Mouse (Mus musculus) regulatory T cell (primary cell): ENCODE measurements around the gene Zcchc24.

Source experiments
- in situ Hi-C: fragments of 300-600 bp; cut with MboI, MseI; formaldehyde crosslinking; loops from one replicate; pipeline ENCODE4 v1.15.1; 2025; ENCODE audit warnings: high pct_unique_total_duplicates

Zcchc24 gene

DNA sequence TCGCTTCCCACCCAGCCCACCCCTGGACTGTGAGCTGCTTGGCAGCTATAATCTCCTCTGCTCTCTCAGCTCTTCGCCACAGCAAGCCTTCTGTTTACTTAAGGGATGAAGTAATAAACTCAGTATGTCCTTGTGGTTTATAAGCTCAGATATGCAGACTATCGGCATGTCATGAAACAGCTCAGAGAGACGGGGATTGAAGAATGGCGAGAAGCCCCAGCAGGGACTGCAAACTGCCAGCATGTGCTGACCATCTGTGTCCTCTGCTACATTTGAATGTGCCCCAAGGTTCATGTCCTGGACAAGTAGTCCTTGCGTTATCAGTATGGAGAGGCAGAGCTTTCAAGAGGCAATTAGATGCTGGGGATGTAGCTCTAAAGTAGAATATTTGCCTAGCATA, 7.5 kb upstream of the Zcchc24 start:
- in situ Hi-C loops: no loop called here

DNA sequence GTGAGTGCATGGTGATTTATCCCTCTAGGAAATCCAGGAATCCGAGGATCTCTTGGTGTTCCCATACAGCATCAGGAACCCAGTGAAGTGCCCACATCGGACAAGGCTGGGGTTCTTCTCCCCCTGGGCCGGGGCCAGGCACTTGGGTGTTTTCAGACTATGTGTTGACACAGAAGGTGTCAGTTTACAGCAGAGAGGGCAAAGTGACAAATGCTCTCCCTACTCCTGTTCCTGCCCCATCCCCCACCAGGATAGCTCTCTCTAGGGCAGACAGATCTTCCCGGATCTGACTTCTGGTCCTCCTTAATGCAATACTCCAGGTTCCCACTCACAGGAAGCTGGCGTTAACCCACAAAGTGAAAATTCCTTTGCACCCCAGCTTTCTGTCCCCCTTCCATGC, 5.3 kb upstream of the Zcchc24 start:
- in situ Hi-C loops: no loop called here

- in situ Hi-C loops: no loop called here
Observed at GRCm38 (mm10) chr14:25773039-25773438, 4.2 kb upstream of the Zcchc24 start.

GRCm38 (mm10) chr14:25769626-25770306, 927 bp upstream of the Zcchc24 start:
- in situ Hi-C loops: no loop called here

DNA sequence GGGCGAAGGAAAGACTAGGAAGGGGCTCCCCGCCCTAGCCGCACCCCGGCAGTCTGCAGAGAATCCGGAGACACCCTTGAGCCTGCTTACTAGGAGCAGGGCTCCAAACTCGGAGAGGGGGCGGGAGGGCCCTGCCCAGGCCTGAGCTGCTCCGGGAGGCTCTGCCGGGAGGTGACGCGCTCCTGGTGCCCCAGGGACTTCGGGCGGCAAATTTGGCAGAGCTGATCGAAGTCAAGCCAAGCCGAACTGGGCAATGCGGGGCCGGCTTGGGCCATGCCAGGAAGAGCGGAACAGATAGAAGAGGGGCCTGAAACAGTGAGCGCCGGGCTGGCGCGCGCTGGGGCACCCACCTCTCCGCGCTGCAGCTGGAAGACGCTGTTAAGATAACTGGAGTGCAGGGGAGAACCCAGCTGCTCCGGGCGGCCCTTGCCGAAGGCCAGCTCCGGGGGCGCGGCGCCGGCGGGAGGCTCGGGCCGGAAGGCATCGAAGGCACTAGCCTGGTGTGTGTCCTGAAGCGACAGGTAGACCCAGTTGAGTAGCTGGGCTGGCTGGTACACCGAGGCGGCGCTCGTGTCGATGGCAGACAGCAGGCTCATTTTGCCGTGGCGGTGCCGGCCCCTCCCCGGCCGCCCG, 462 bp downstream of the Zcchc24 start:
- in situ Hi-C loops: no loop called here

GRCm38 (mm10) chr14:25767725-25768203, 1.1 kb downstream of the Zcchc24 start:
- in situ Hi-C loops: no loop called here

DNA sequence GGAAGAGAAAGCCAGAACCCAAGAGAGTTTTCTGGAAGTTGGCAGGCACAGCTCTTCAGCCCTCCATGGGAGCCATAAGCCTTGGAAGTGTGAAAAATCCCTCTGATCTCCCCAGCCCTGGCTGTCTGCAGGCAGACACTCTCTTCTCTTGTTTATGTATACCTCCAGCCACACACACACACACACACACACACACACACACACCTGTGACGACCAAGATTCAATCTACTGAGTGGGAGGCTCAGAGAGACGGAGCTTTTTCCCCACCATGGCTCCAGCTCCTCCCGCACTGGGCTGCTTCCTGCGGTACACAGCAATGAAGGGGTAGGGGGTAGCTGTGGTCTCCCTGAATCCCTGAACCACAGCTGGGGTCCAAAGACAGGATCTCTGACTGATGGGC, 2.4 kb downstream of the Zcchc24 start:
- in situ Hi-C loops: no loop called here

DNA sequence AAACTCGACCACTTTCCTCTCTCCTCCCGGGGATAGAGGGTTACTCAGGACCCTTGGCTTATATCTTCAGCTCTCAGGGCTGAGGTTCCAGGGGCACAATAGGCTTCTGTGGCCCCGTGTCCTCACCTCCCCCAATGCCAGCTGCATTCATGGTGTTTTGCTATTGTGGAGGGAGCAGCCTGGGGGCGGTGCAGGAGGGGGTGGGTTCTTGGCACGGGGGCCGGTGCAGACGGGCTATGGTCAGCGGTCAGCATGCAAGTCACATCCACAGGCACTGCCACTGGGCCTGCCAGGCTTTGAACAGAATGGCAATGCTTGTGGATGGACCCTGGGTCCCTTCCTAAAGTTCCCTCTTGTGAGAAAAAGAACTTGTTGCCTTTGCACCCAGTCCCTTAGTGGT, 2.9 kb downstream of the Zcchc24 start:
- in situ Hi-C loops: no loop called here

DNA sequence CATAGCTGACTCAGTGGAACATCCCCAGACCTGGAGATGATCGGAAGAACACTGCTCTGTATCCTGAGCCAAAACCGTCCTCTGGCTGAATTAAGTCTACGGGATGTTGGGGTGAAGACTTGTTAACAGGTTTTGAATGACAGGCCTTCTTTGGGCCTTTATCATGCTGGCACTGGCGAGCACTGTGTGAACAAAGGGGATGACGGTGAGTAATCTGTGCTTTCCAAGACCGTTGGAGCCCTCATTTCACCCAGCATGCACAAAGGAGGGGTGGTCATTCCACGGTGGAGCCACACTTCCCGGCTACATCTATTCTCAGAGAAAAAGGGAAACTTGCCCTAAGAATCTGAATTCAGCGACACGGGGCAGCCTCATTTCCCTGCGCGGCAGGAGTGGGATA, 3.7 kb downstream of the Zcchc24 start:
- in situ Hi-C loops: no loop called here

DNA sequence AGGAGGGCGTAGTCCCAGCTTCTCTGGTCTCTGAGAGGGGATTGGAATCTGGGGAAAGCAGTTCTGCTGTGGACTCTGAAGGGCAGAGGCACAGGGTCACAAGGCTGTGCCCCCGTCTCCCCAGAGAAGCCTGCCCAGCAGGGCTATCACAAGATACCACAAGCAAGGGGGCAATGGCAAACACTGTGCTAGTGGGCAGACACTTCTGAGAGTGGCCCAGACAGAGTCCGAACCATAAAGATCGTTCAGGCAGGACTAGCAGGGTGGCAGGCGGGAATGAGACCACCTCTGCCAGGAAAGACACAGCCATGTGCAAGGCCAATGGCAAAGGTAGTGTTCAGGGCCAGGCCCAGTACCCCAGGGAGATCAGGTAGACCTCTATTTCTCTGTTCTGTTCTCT, 7.7 kb downstream of the Zcchc24 start:
- in situ Hi-C loops: no loop called here

DNA sequence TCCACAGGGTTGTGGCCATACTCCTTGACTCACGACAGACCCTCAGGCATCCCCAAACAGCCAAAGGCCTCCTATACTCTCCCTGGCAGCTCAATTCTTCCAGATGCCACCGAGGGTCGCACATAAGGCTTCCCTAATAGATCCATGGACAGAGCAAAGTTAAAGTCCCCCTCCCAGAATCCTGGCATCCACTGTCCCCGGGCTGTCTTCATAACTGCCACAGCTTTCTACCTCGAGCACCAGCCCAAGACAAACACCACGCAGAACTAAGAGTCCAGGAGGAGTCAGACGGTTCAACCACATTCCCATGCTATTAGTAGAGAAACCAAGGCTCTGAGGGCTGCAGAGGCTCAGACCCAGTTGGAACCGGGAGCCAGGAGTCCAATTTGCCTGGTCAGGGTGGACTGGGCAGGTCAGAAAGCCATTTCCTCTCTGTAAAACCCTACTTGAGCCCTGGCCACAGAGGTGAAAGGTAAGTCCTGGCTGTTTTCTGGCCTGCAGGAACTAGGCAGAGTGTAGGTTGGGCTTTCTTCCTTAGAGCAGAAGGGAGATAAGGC, 8.8 kb downstream of the Zcchc24 start:
- in situ Hi-C loops: no loop called here

GRCm38 (mm10) chr14:25759551-25759950, 9.3 kb downstream of the Zcchc24 start:
- in situ Hi-C loops: no loop called here

DNA sequence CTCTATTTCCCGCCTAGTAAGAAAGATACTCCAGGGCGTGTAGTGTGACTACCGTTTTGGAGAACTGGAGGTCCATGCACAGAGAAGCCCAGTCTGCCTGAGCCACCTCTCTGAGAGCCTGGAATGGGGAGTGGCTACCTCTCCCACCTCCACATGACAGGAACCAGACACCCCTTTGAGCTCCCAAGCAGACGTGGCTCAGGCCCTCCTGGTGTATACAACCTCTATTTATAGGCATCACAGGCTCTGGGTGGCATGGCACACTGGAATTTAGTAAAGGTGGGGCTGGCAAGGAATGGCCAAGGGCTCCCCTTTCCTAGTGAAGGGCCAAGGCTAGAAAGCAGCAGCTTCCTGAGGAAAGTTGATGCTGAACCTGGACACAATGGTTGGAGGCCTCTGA, 10.9 kb downstream of the Zcchc24 start:
- in situ Hi-C loops: no loop called here

GRCm38 (mm10) chr14:25756385-25756990, 12.4 kb downstream of the Zcchc24 start:
- in situ Hi-C loops: no loop called here

GRCm38 (mm10) chr14:25755541-25755940, 13.3 kb downstream of the Zcchc24 start:
- in situ Hi-C loops: no loop called here

DNA sequence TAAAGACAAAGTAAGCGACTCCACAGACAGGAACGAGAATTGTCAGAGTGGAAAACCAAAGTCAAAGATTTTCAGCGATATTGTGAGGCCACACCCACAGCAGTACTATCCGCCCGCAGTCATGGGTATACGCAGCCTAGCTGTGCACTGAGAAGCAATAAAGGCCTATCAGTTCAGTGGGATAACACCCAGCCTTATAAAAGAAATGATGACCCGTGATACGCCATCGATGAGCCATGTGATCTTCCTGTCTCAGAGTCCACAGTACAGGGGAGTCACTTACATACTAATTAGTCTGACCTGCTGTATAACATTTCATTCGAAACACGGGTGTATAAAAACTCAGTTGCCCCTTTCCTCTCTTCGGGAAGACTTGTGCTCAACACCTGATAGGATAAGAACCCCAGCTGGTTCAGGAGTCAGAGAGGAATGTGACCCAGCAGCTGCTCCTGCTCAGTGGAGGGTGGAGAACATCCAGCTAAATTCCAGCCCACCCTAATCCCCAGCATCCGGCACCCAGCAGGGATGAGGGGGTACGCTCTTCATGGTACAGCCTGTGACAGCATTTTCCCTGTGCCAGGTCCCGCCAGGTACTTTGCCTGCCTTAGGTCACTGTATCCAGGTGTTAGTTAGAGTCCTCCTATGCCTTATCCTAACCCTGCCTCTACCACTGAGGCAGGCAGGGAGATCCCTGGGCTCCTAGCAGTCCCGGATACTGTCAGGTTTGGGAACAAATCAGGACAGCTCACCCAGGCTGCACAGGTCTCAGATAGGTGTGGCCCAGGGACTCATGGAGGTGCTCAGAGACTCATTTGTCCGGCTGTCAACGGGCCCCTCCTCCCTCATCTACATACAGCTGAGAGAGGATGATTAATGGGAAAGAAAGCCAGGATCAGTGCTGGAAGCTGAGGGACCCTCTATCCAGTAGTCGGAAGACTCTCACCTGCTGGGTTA, 14.0 kb downstream of the Zcchc24 start:
- in situ Hi-C loops: no loop called here

- in situ Hi-C loops: no loop called here
Observed at GRCm38 (mm10) chr14:25753021-25753420, 15.8 kb downstream of the Zcchc24 start.

DNA sequence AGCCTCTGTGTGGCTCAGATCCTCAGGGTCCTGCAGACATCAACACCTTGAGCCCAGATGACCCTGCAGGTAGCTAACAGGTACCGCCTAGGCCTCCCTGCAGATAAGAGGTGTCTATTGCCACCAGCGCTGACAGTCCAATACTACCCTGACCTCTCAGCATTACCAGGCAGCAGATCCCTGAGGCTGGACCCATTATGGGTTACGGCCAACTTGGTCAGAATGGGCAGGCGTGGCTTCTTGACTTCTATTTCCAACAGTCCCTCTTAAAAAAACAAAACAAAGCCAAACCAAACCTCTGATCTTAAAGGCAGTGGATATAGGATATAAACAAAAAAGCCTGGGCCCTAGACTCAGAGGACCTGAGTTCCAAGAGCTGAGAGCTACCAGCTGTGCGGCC, 17.8 kb downstream of the Zcchc24 start:
- in situ Hi-C loops: no loop called here

DNA sequence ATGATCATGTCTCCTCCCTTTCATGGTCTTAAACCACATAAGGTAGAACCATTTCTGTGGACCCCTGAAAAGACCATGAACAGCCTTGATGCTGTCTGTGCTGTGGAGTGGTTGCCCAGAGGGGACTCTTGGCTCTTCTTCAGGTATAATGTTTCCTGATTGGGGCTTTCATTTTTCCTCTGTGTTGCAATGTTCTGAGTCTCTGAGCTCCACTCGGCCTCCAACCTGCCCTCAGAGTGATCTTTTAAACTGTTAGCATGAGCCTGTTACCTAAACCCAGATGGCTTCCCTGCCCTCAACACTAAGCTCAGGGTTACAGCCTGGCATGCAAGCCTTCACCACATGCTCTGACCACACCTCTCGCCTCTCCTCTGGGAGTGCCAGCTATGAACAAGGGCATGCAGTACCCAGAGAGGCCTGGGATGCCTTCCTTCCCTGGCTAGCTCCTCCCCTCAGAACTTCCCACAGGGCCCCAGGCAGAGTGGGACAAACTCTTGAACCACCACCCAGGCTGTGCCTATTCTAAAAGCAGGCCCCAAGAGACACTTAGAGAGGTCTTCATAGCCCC, 18.3 kb downstream of the Zcchc24 start:
- in situ Hi-C loops: no loop called here

- in situ Hi-C loops: no loop called here
Observed at GRCm38 (mm10) chr14:25749143-25749909, 19.5 kb downstream of the Zcchc24 start.
